Mouse (Mus musculus): ENCODE measurements around the gene Dda1. TPM values are rescaled to one million over a fixed set of nuclear protein-coding genes. Genes with fewer than 3 reads are reported as not detected.

The Dda1 gene
- polyA plus RNA-seq, 1 experiment from 2014 or later, result 212 TPM

DNA sequence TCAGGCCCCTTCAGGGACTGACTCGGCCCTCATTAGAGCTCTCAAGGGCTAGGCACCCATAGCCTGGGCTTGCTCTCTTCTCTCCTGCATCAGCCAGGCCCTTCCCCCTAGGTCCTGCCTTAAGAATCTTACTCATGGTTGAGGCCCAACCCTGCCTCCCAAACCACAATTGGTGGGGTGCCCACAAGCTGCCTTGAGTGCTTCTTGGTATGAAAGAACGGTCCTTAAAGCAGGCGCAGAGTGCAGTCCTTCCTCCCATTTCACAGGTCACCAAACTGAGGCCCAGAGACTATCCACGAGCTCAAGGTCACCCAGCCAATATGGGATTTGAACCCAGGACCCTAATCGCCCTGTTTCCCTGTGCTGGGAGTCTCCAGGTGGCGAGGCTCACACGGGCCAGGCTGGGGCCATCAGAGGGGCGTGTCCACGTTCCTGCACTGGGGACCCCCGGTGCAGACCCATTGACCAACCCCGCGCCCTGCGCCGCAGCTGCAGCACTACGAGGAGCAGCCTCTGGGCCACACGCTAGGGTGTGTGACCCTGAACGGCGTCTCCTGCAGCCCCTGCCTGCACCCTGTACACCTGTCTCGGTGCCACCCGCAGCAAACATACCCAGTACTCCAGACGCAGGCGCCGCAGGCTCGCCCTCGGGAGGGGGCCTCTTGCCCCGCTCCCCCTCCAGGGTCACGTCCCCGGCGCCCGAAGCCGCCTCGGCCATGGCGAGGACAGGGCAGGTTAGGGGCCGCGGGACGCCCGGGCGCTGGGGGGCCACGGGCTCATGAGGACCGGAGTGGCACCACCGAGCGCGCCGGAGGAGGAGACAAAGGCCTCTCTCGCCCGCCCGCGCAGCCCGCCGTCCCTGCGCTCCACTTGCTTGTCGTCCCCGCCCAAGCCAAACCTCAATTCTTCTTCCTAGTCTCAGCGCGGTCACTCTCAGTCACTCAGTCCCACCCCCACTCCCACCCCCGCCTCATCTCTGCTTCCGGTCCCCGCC lies 16.4 kb downstream of the Dda1 start, which contains the start of gene Ano8:
TSS of gene Ano8 (minus strand) at position 822 of the 994 bp plus-strand sequence.
- Histone ChIP-seq H3K4me2 (peak within 1 kb of the TSS; percentile 73), H3K4me3 (peak within 1 kb of the TSS; percentile 88), H3K36me3 (peaks cover 50% of the 10 kb centered on the region), H3K27ac (peak within 1 kb of the TSS; percentile 89), H3K9ac (peak within 1 kb of the TSS; percentile 99), H3K4me1 (replicated peaks) (peaks cover 81% of the 10 kb centered on the region), H3K9me3 (no peaks in the 10 kb centered on the region), H3K27me3 (0 out of 2 replicates have a peak, but pooled peaks cover 5% of the 10 kb centered on the region)
- peak; percentile 81 for ATAC-seq (ENCODE audit: low FRiP score)
- WGBS, result 6% methylated on average over 56 of the region's 58 CpGs

- peak overlapping the region; percentile 73 for H3K4me2 ChIP-seq
- H3K9me3 ChIP-seq, result no peaks in the 10 kb centered on the region
- H3K36me3 ChIP-seq, result peaks cover 50% of the 10 kb centered on the region
- H3K4me3 ChIP-seq, result peak overlapping the region; percentile 88
- H3K9ac ChIP-seq, result peak overlapping the region; percentile 40; the same call in 1 of the 2 replicates
- ATAC-seq (ENCODE audit: low FRiP score), result no peak
- H3K27me3 ChIP-seq, result 0 out of 2 replicates have a peak, but pooled peaks cover 3% of the 10 kb centered on the region
- 25% methylated on average over 7 of the region's 7 CpGs for WGBS
- H3K4me1 ChIP-seq (replicated peaks), result peaks cover 74% of the 10 kb centered on the region
- H3K27ac ChIP-seq, result peak overlapping the region; percentile 89
These were observed 17.1 kb downstream of the Dda1 start for GRCm38 (mm10) chr8:71486136-71486529.

DNA sequence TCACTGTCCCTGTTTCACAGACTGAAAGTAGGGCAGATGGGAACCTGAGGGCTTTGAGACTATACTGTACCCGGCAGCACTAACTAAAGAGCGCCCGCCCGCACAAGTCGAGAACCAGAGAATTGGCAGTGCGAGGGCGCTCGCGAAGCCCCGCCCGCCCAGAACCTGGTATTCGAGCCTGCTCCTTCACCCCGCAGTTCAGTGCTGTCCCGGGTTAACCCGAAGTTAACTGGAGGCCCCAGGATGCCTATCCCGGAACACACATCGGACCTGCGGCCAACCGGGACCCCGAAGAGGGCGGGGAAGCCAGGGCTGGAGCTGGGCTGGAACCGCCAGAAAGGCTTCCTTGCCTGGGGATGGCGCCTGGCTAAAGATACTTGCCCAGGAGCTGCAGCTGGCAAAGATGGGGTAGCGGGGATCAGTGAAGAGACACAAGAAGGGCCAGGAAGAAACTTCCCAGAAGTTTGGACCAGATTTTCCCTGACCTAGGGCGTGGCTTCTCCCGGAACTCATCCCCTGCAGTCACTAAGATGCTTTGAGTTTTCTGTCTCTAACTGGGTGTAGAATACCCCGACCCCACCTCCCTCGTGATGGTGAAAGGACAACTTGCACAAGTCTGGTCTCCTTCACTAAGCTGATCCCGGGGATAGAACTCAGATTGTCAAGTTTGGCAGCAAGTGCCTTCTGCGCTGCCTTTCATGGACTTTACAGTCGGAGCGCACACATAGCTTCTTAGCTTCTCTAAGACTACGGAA lies 18.9 kb downstream of the Dda1 start, which contains the start of gene Gtpbp3:
TSS of gene Gtpbp3 (plus strand) at position 413 of the 755 bp plus-strand sequence.
- Histone ChIP-seq H3K36me3 (peaks cover 48% of the 10 kb centered on the region), H3K4me2 (peak within 1 kb of the TSS; percentile 100), H3K27me3 (no peaks in the 10 kb centered on the region), H3K4me3 (peak within 1 kb of the TSS; percentile 82), H3K4me1 (replicated peaks) (peaks cover 58% of the 10 kb centered on the region), H3K9me3 (no peaks in the 10 kb centered on the region), H3K27ac (peak within 1 kb of the TSS; percentile 58), H3K9ac (peak within 1 kb of the TSS; percentile 83)
- peak; percentile 9; the same call in 1 of the 2 replicates for ATAC-seq (ENCODE audit: low FRiP score)
- under 1% methylated on average over 33 of the region's 33 CpGs for WGBS

- H3K9me3 ChIP-seq, result no peaks in the 10 kb centered on the region
- peak overlapping the region; percentile 83 for H3K9ac ChIP-seq
- peak overlapping the region; percentile 58; the same call in 1 of the 2 replicates for H3K27ac ChIP-seq
- under 1% methylated on average over 22 of the region's 22 CpGs for WGBS
- ATAC-seq (ENCODE audit: low FRiP score), result peak; percentile 74
- H3K4me1 ChIP-seq (replicated peaks), result peaks cover 52% of the 10 kb centered on the region
- peak overlapping the region; percentile 82 for H3K4me3 ChIP-seq
- peak overlapping the region; percentile 100 for H3K4me2 ChIP-seq
- H3K27me3 ChIP-seq, result no peaks in the 10 kb centered on the region
- H3K36me3 ChIP-seq, result peaks cover 47% of the 10 kb centered on the region
These were observed 19.5 kb downstream of the Dda1 start for GRCm38 (mm10) chr8:71488454-71488853.

- Histone ChIP-seq H3K9ac (no peak overlapping the region), H3K27ac (0 out of 2 replicates have a peak overlapping the region, but pooled peaks have one; percentile 13), H3K27me3 (peaks cover 3% of the 10 kb centered on the region; the same call in 1 of the 2 replicates), H3K4me1 (replicated peaks) (peaks cover 32% of the 10 kb centered on the region), H3K36me3 (peaks cover 38% of the 10 kb centered on the region), H3K4me2 (no peak overlapping the region), H3K4me3 (no peak overlapping the region), H3K9me3 (no peaks in the 10 kb centered on the region)
- WGBS, result 18% methylated on average over 16 of the region's 16 CpGs
- peak; percentile 58 for ATAC-seq (ENCODE audit: low FRiP score)
These were observed 26.0 kb downstream of the Dda1 start for GRCm38 (mm10) chr8:71495039-71495438.

DNA sequence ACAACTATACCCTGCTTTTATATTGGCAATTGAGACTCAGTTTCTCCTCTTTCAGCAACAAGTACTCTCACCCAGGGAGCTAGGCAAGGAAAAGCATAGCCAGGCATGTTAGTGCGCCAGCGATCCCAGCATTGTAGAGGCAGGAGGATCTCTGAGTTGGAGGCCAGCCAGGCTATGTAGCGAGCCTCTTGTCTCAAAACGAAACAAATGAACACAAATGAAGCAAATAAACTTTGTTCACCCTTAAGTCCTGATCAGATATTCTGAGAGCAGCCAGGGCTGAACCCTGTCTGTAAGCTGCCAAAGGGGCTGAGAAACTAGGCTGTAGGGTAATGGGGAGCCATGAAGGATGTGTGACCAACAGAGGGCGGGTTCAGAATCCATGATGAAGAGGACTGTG lies 26.8 kb downstream of the Dda1 start:
- Histone ChIP-seq H3K4me3 (no peak overlapping the region), H3K27me3 (peaks cover 3% of the 10 kb centered on the region; the same call in 1 of the 2 replicates), H3K36me3 (peaks cover 30% of the 10 kb centered on the region), H3K4me1 (replicated peaks) (peaks cover 29% of the 10 kb centered on the region), H3K27ac (peak overlapping the region; percentile 18; the same call in 1 of the 2 replicates), H3K9ac (peak overlapping the region; percentile 46), H3K4me2 (no peak overlapping the region), H3K9me3 (no peaks in the 10 kb centered on the region)
- WGBS, result 97% methylated on average over 5 of the region's 5 CpGs
- ATAC-seq (ENCODE audit: low FRiP score), result no peak

DNA sequence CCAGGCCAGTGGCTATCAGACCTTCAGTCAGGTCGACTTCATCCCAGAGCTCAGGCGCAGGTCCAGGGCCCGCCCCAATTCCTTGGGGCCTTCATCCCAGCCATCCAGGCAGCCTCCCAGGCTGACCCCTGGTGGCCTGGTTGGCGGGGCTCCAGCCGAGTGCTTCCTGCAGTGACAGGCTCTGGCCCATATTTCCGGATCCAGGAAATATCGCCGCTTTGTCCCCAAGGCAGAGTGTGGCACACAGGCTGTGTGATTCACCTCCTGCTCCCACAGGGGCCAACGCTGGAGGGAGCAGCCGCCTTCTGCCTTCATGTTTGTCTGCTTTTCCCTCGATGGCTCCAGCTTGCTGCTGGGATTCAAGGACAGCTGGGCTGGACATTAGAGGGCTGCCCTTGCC lies 27.5 kb downstream of the Dda1 start:
- Histone ChIP-seq H3K9ac (peak overlapping the region; percentile 9; the same call in 1 of the 2 replicates), H3K4me3 (no peak overlapping the region), H3K4me2 (no peak overlapping the region), H3K27me3 (peaks cover 3% of the 10 kb centered on the region; the same call in 1 of the 2 replicates), H3K36me3 (peaks cover 23% of the 10 kb centered on the region), H3K9me3 (no peaks in the 10 kb centered on the region), H3K27ac (peak overlapping the region; percentile 18; the same call in 1 of the 2 replicates), H3K4me1 (replicated peaks) (peaks cover 29% of the 10 kb centered on the region)
- ATAC-seq (ENCODE audit: low FRiP score), result no peak
- WGBS, result 47% methylated on average over 11 of the region's 11 CpGs

DNA sequence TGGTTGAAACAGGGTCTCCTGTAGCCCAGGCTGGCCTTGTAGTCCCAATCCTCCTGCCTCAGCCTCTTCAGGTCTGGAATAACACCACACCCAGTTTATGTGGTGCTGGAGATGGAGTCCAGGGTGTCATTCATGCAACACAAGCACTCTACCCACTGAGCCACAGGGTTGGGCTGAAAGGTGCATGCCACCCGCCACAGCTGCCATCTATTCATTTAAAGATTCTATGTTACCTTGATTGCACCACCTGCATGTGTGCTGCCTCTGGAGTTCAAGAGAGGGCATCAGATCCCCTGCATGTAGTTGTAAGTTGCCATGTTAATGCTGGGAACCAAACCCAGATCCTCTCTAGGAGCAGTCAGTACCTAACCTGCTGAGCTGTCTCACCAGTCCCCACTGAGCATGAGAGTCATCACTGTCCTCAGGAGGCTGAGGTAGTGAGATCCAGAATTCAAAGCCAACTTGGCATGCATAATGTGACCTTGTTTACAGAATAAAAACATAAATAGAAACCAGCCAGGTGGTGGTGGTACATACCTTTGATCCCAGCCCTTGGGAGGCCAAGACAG lies 28.2 kb downstream of the Dda1 start:
- Histone ChIP-seq H3K9ac (no peak overlapping the region), H3K27ac (peak overlapping the region; percentile 18; the same call in 1 of the 2 replicates), H3K4me1 (replicated peaks) (peaks cover 29% of the 10 kb centered on the region), H3K9me3 (no peaks in the 10 kb centered on the region), H3K4me2 (no peak overlapping the region), H3K36me3 (peaks cover 18% of the 10 kb centered on the region), H3K4me3 (no peak overlapping the region), H3K27me3 (peaks cover 3% of the 10 kb centered on the region; the same call in 1 of the 2 replicates)
- 93% methylated on average over 1 of the region's 1 CpGs for WGBS
- no peak for ATAC-seq (ENCODE audit: low FRiP score)

- Histone ChIP-seq H3K4me1 (replicated peaks) (peaks cover 29% of the 10 kb centered on the region), H3K27ac (no peak overlapping the region), H3K4me2 (no peak overlapping the region), H3K27me3 (peaks cover 3% of the 10 kb centered on the region; the same call in 1 of the 2 replicates), H3K36me3 (peaks cover 10% of the 10 kb centered on the region), H3K9me3 (no peaks in the 10 kb centered on the region), H3K9ac (no peak overlapping the region), H3K4me3 (no peak overlapping the region)
- WGBS, result 28% methylated on average over 15 of the region's 15 CpGs
- no peak for ATAC-seq (ENCODE audit: low FRiP score)
These were observed 29.0 kb downstream of the Dda1 start for GRCm38 (mm10) chr8:71497881-71498501.

DNA sequence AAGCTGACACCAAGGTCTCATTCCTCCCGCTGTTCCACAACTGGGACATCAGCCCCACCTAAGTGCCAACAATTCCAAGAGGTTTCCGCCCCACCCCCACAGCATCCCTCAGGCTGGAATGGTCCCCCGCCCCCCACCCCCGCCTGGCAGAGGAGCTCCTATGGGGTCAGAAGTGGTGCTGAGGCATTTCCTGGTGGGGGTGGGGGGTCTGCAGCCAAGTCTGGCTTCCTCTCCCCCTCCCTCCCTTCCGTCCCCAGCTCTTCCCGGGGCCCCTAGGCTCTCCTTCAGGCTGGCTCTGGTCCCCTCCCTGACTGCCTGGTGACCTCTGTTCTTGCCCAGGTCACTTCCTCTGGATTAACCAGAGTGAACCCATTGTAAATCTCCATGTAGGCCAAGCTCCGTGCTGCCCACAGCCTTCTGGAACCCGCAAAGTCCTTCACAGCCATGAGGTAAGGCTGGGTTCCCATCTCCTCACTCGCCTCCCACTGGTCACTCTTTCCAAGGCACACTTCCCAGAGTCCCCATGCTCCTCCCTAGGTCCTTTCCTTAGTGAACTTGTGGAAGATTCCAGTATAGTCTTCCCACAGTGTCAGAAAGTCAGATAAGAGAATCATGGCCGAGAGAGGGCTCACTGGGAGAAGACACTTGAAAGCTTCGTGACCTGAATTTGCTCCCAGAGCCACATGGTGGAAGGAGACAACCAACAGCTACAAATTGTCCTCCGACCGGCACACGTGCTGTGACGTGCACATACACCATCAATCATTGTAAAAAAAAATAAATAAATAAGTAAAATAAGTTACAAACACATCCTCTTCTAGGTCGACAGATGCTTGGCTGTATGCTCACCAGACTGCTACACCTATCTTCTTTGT lies 30.1 kb downstream of the Dda1 start:
- no peak overlapping the region for H3K9ac ChIP-seq
- H3K4me1 ChIP-seq (replicated peaks), result peaks cover 29% of the 10 kb centered on the region
- 46% methylated on average over 16 of the region's 16 CpGs for WGBS
- no peak overlapping the region for H3K27ac ChIP-seq
- H3K9me3 ChIP-seq, result no peaks in the 10 kb centered on the region
- H3K4me2 ChIP-seq, result no peak overlapping the region
- H3K4me3 ChIP-seq, result no peak overlapping the region
- no peak for ATAC-seq (ENCODE audit: low FRiP score)
- peaks cover 3% of the 10 kb centered on the region; the same call in 1 of the 2 replicates for H3K27me3 ChIP-seq
- H3K36me3 ChIP-seq, result peaks cover 2% of the 10 kb centered on the region
